Mouse (Mus musculus) neural tube, embryonic 10.5 days (tissue): ENCODE data around the gene Taf5.

ENCODE experiments used
- DNase-seq: peaks from one replicate; pipeline ENCODE4 v3.0.0-alpha.2; 2017; ENCODE audit warnings: low spot score; ENCODE audit errors: extremely low spot score

Gene Taf5

GRCm38 (mm10) chr19:47057684-47058083, 9.9 kb upstream of the Taf5 start:
- DNase-seq = no peak

DNA sequence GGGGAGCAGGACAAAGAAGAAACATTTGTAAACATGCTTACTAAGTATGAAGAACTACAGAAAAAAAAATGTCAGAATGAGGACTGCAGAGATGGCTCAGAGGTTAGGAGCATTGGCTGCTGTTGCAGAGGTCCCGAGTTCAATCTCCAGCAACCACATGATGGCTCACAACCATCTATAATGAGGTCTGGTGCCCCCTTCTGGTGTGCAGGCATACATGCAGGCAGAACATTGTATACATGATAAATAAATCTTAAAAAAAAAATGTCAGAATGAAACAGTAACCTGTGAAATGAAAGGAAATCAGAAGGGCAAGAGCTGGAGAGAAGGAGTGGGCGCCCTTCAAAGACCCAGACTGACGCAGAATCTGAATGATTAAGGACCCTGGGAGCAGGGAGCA, 1.7 kb upstream of the Taf5 start:
- DNase-seq = no peak

- peak; percentile 86 for DNase-seq
Observed at GRCm38 (mm10) chr19:47067924-47068611, 522 bp downstream of the Taf5 start.

- no peak for DNase-seq
Observed at GRCm38 (mm10) chr19:47088226-47088625, 20.7 kb downstream of the Taf5 start.

DNA sequence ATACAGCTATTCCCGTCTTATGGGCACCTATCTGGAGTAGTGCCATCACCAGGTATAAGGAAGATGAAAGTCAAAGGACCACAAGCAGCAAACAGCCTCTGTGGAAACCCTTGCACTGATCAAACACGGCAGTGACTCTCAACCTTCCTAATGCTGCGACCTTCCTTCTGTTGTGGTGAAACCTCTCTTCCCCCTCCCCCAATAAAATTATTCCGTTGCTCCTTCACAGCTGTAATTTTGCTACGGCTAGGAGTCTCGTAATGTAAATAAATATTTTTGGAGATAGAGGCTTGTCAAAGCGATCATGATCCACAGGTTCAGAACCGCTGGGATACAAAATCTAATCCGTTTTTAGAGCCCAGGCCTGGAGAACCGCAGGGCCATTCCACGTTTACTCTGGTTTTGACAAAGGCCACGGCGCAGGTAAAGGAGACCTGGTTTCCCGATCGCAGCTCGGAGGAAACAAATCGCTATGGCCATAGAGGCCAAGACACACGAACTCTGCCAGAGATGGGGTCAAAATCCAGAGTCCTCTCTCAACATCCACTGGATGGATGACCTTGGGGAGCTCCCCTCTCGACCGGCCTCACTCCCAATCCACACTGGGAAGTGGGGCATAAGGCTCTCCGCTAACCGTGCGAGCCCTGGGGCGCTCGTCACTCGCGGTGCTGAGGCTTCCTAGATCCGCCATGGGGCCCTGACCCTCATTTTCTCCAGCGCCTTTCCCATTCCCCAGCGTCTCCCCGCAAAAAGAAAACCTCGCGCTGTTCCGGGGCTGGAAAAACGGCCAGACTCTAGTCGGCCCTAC, 22.4 kb downstream of the Taf5 start:
- DNase-seq = no peak

- peak; percentile 96 for DNase-seq
Observed at GRCm38 (mm10) chr19:47090550-47091156, 23.1 kb downstream of the Taf5 start, which contains the start of the genes Usmg5 and Pdcd11. TSS of gene Usmg5 (minus strand) at chr19:47090647. TSS of gene Pdcd11 (plus strand) at chr19:47090768.

DNA sequence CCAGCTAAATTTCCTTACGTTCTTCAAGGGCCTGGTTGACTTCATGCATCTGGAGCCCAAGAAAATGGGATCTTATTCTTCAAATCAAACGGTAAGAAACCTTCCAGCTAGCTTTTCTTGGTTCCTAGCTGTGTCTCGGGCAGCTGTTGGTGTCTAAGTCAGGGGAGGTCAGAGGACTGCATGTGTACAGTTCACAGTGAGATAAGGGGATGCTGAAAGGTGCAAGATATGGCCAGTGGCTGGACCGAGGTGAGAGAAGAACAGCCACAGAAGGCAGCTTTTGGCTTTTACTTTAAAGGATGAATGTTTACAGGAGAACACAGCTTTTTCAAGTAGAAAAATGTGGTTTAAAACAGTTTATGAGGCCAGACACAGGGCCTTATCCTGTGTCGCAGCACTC, 33.5 kb downstream of the Taf5 start:
- DNase-seq = no peak

DNA sequence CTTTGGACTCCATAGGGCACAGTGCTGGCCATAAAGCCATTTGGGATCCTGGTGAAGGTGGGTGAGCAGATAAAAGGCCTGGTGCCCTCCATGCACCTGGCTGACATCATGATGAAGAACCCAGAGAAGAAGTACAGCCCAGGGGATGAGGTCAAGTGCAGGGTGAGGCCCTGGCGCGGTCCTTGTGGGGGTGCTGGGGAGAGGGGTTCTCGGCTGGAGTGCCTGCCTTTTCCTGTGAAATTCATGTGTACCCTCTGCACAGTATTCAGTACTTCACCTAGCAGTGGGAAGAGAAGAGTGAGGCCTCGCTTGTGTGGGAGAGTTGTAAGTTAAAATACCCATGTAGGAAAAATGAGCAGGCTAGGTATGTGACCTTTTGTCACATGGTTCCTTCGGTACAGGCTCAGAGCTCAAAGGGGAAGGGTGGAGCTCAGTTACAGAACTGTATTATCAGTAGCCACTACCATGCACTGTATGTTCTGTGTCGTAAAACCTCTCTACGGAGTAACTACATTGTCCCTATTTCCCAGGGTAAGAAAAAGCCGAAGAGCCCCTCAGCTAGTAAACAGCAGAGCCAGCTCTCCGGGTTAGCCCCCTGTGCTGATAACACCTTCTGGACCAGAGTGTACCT, 37.2 kb downstream of the Taf5 start:
- no peak for DNase-seq

DNA sequence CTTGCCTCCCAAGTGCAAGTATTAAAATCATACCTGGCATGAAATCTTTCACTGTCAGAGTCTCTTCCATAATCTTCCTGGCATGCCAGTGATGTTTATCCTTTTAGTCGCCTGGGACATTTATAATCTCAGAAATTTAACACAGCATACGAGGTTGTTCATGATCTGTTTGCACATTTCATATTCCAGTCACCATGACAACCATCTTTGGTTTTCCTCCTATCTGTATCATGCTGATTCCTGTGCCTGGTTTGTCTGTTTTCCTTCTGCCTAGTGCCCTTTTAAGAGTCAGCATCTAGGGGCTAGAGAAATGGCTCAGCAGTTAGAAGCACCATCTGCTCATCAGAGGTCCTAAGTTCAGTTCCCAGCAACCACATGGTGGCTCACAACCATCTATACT, 51.1 kb downstream of the Taf5 start:
- no peak for DNase-seq

DNA sequence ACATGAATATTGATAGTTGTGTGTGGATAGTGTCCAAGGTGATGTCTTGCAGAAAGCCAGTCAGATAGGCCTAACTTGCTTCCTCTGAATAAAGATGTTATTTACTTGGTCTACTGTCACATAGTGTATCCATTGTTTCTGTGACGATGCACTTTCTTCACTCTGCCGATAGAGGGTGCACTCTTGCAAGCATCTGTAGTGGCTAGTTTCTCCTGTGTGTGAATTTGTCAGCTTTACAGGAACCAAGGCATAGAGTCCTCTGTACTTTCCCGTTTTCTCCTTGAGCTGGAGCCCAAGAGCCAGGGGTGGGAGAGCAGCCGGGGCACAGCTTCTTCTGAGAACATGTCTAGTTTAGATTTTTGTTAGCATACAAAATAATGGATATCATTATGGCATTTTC, 53.5 kb downstream of the Taf5 start:
- peak; percentile 21 for DNase-seq

- peak; percentile 41 for DNase-seq
Observed at GRCm38 (mm10) chr19:47122802-47123201, 55.3 kb downstream of the Taf5 start.

- no peak for DNase-seq
Observed at GRCm38 (mm10) chr19:47128164-47128563, 60.6 kb downstream of the Taf5 start.

GRCm38 (mm10) chr19:47128835-47129234, 61.3 kb downstream of the Taf5 start:
- no peak for DNase-seq

GRCm38 (mm10) chr19:47130551-47131125, 63.1 kb downstream of the Taf5 start:
- no peak for DNase-seq
